Mouse (Mus musculus) heart, embryonic 12.5 days (tissue): ENCODE results near the gene Lrch4. TPM values are rescaled to one million over a fixed set of nuclear protein-coding genes. Genes with fewer than 3 reads are reported as not detected.
A peak's percentile ranks its signal among the peaks of the same experiment; 100 is the strongest.

Experiments
- ATAC-seq: fragments of 200-750 bp; cut with Nextera tagmentation; 2 replicates; pipeline ENCODE4 v1.8.0; 2017; ENCODE audit warnings: moderate TSS enrichment, moderate library complexity; ENCODE audit not compliant: insufficient number of reproducible peaks, low FRiP score
- H3K27ac ChIP-seq: fragments of 300-500 bp; sonication (generic); 2 replicates; pipeline ENCODE4 v1.5.1; 2016; ENCODE audit warnings: mild to moderate bottlenecking, moderate library complexity; ENCODE audit not compliant: poor library complexity, severe bottlenecking
- H3K27me3 ChIP-seq: fragments of 300-500 bp; sonication (generic); replicated peaks from 2 replicates; pipeline ENCODE4 v1.6.1; 2016; ENCODE audit warnings: mild to moderate bottlenecking, moderate library complexity
- H3K36me3 ChIP-seq: fragments of 300-500 bp; sonication (generic); 2 replicates; pipeline ENCODE4 v1.6.1; 2016; ENCODE audit warnings: mild to moderate bottlenecking, moderate library complexity
- H3K4me1 ChIP-seq: fragments of 300-500 bp; sonication (generic); replicated peaks from 2 replicates; pipeline ENCODE4 v1.6.1; 2016; ENCODE audit warnings: mild to moderate bottlenecking
- H3K4me2 ChIP-seq: fragments of 300-500 bp; sonication (generic); 2 replicates; pipeline ENCODE4 v1.6.1; 2016; ENCODE audit warnings: mild to moderate bottlenecking, moderate library complexity
- H3K4me3 ChIP-seq: fragments of 300-500 bp; sonication (generic); 2 replicates; pipeline ENCODE4 v1.5.1; 2016; ENCODE audit warnings: mild to moderate bottlenecking
- H3K9ac ChIP-seq: fragments of 300-500 bp; sonication (generic); 2 replicates; pipeline ENCODE4 v1.6.1; 2016; ENCODE audit warnings: mild to moderate bottlenecking, moderate library complexity
- H3K9me3 ChIP-seq: fragments of 300-500 bp; sonication (generic); replicated peaks from 2 replicates; pipeline ENCODE4 v1.6.1; 2016; ENCODE audit warnings: mild to moderate bottlenecking, moderate library complexity
- WGBS: fragments of 180-500 bp; shearing (Covaris S2); methylation state at CpG from one replicate; pipeline ENCODE4 v1.1.7; 2016; 5-methylcytosine and 5-hydroxymethylcytosine counted together
- polyA plus RNA-seq: library from polyadenylated mRNA; unstranded; fragments of >200 nt; fragmentation: Nextera tagmentation; extraction: Ambion mirVana; gene quantifications from 2 replicates; pipeline ENCODE4 v1.2.1, GENCODE M21; 2016

Gene Lrch4
- polyA plus RNA-seq, 1 experiment from 2014 or later = 24.3 TPM

GRCm38 (mm10) chr5:137633397-137634084 is 4.6 kb downstream of the Lrch4 start:
- Histone ChIP-seq H3K4me2 (no peak overlapping the region), H3K9ac (no peak overlapping the region), H3K4me3 (no peak overlapping the region), H3K4me1 (peaks cover 28% of the 10 kb centered on the region), H3K27ac (no peak overlapping the region), H3K36me3 (peaks cover 55% of the 10 kb centered on the region), H3K27me3 (no peaks in the 10 kb centered on the region), H3K9me3 (no peaks in the 10 kb centered on the region)
- ATAC-seq = no peak
- 66% methylated on average over 12 of the region's 12 CpGs for WGBS

GRCm38 (mm10) chr5:137639472-137639871 is 10.6 kb downstream of the Lrch4 start:
- Histone ChIP-seq H3K9me3 (no peaks in the 10 kb centered on the region), H3K27ac (no peak overlapping the region), H3K9ac (no peak overlapping the region), H3K36me3 (peaks cover 81% of the 10 kb centered on the region), H3K4me3 (no peak overlapping the region), H3K4me1 (peaks cover 12% of the 10 kb centered on the region), H3K27me3 (peaks cover 21% of the 10 kb centered on the region), H3K4me2 (no peak overlapping the region)
- WGBS = 64% methylated on average over 7 of the region's 7 CpGs
- ATAC-seq = no peak

- 0 out of 2 replicates have a peak, but pooled peaks have one; percentile 6 for ATAC-seq
These were observed 12.1 kb downstream of the Lrch4 start, which contains the start of gene Sap25 for GRCm38 (mm10) chr5:137641054-137641453. TSS of gene Sap25 (plus strand) at chr5:137641334.

GRCm38 (mm10) chr5:137642886-137643285 is 14.0 kb downstream of the Lrch4 start:
- H3K27ac ChIP-seq = no peak overlapping the region
- no peak for ATAC-seq
- H3K27me3 ChIP-seq = peaks cover 38% of the 10 kb centered on the region
- peaks cover 47% of the 10 kb centered on the region for H3K36me3 ChIP-seq
- H3K9me3 ChIP-seq = no peaks in the 10 kb centered on the region
- H3K4me3 ChIP-seq = no peak overlapping the region
- H3K4me1 ChIP-seq = peaks cover 28% of the 10 kb centered on the region
- no peak overlapping the region for H3K9ac ChIP-seq
- no peak overlapping the region for H3K4me2 ChIP-seq
- 60% methylated on average over 4 of the region's 4 CpGs for WGBS

More at GRCm38 (mm10) chr5:137641054-137641453, 12.1 kb downstream of the Lrch4 start, which contains the start of gene Sap25:
- Histone ChIP-seq H3K27ac (no peak within 1 kb of the TSS), H3K9me3 (no peaks in the 10 kb centered on the region), H3K4me3 (no peak within 1 kb of the TSS), H3K4me1 (peaks cover 25% of the 10 kb centered on the region), H3K27me3 (peaks cover 34% of the 10 kb centered on the region), H3K36me3 (peaks cover 65% of the 10 kb centered on the region), H3K9ac (no peak within 1 kb of the TSS), H3K4me2 (no peak within 1 kb of the TSS)
- WGBS = 85% methylated on average over 19 of the region's 19 CpGs

GRCm38 (mm10) chr5:137644484-137644883 is 15.6 kb downstream of the Lrch4 start:
- Histone ChIP-seq H3K9me3 (no peaks in the 10 kb centered on the region), H3K27ac (no peak overlapping the region), H3K4me3 (no peak overlapping the region), H3K4me1 (peaks cover 42% of the 10 kb centered on the region), H3K4me2 (peak overlapping the region; percentile 77; the same call in 1 of the 2 replicates), H3K27me3 (peaks cover 38% of the 10 kb centered on the region), H3K36me3 (peaks cover 31% of the 10 kb centered on the region), H3K9ac (no peak overlapping the region)
- ATAC-seq = no peak
- 34% methylated on average over 19 of the region's 19 CpGs for WGBS

- Histone ChIP-seq H3K9me3 (no peaks in the 10 kb centered on the region), H3K9ac (peak overlapping the region; percentile 58), H3K27ac (no peak overlapping the region), H3K27me3 (peaks cover 38% of the 10 kb centered on the region), H3K4me1 (peaks cover 44% of the 10 kb centered on the region), H3K4me2 (peak overlapping the region; percentile 77), H3K36me3 (peaks cover 24% of the 10 kb centered on the region), H3K4me3 (peak overlapping the region; percentile 45)
- no peak for ATAC-seq
- WGBS = 1% methylated on average over 44 of the region's 44 CpGs
These were observed 16.2 kb downstream of the Lrch4 start for GRCm38 (mm10) chr5:137645091-137645651.

- H3K9ac ChIP-seq = peak within 1 kb of the TSS; percentile 58
- H3K27me3 ChIP-seq = peaks cover 38% of the 10 kb centered on the region
- peak within 1 kb of the TSS; percentile 77 for H3K4me2 ChIP-seq
- no peak within 1 kb of the TSS for H3K27ac ChIP-seq
- peaks cover 39% of the 10 kb centered on the region for H3K4me1 ChIP-seq
- peaks cover 19% of the 10 kb centered on the region for H3K36me3 ChIP-seq
- peak within 1 kb of the TSS; percentile 45 for H3K4me3 ChIP-seq
- 15% methylated on average over 11 of the region's 11 CpGs for WGBS
- ATAC-seq = no peak
- H3K9me3 ChIP-seq = no peaks in the 10 kb centered on the region
These were observed 16.8 kb downstream of the Lrch4 start, which contains the start of gene Irs3 for GRCm38 (mm10) chr5:137645652-137646091. TSS of gene Irs3 (minus strand) at chr5:137645714.

GRCm38 (mm10) chr5:137647827-137648601 is 19.1 kb downstream of the Lrch4 start:
- Histone ChIP-seq H3K4me2 (no peak overlapping the region), H3K4me3 (no peak overlapping the region), H3K9me3 (no peaks in the 10 kb centered on the region), H3K36me3 (peaks cover 9% of the 10 kb centered on the region), H3K4me1 (peaks cover 50% of the 10 kb centered on the region), H3K27ac (no peak overlapping the region), H3K9ac (no peak overlapping the region), H3K27me3 (peaks cover 31% of the 10 kb centered on the region)
- 47% methylated on average over 9 of the region's 9 CpGs for WGBS
- no peak; the same call in 1 of the 2 replicates for ATAC-seq

GRCm38 (mm10) chr5:137649251-137649650 is 20.3 kb downstream of the Lrch4 start:
- Histone ChIP-seq H3K36me3 (peaks cover 20% of the 10 kb centered on the region), H3K4me2 (no peak overlapping the region), H3K4me3 (no peak overlapping the region), H3K27me3 (peaks cover 19% of the 10 kb centered on the region), H3K27ac (no peak overlapping the region), H3K9me3 (no peaks in the 10 kb centered on the region), H3K4me1 (peaks cover 50% of the 10 kb centered on the region), H3K9ac (no peak overlapping the region)
- WGBS = 41% methylated on average over 4 of the region's 4 CpGs
- no peak for ATAC-seq

- peaks cover 49% of the 10 kb centered on the region for H3K4me1 ChIP-seq
These were observed 21.0 kb downstream of the Lrch4 start for GRCm38 (mm10) chr5:137649669-137650571.

More at GRCm38 (mm10) chr5:137649669-137650571, 21.0 kb downstream of the Lrch4 start:
- WGBS = 10% methylated on average over 18 of the region's 18 CpGs
- no peak for ATAC-seq
- Histone ChIP-seq H3K27ac (no peak overlapping the region), H3K27me3 (peaks cover 16% of the 10 kb centered on the region), H3K9me3 (no peaks in the 10 kb centered on the region), H3K36me3 (peaks cover 23% of the 10 kb centered on the region), H3K4me2 (peak overlapping the region; percentile 55), H3K9ac (peak overlapping the region; percentile 57; the same call in 1 of the 2 replicates), H3K4me3 (no peak overlapping the region)
